Mouse (Mus musculus) myocyte (in vitro differentiated cells): ENCODE measurements around the gene Vapa. TPM values are rescaled to one million over a fixed set of nuclear protein-coding genes. Genes with fewer than 3 reads are reported as not detected.

Experiments
- H3K27me3 ChIP-seq: one replicate; pipeline ENCODE4 v1.6.1; 2011; ENCODE audit not compliant: control insufficient read depth, insufficient read depth, insufficient read length
- H3K36me3 ChIP-seq: one replicate; pipeline ENCODE4 v1.6.1; 2011; ENCODE audit not compliant: control insufficient read depth, insufficient read depth
- H3K4me2 ChIP-seq: one replicate; pipeline ENCODE4 v1.6.1; 2011; ENCODE audit warnings: low read depth, control low read depth
- H3K4me3 ChIP-seq: one replicate; pipeline ENCODE4 v1.5.1; 2011; ENCODE audit warnings: mild to moderate bottlenecking, control low read depth, moderate library complexity
- H3K79me2 ChIP-seq: one replicate; pipeline ENCODE4 v1.6.1; 2011; ENCODE audit not compliant: control insufficient read depth, insufficient read depth
- H3ac ChIP-seq: one replicate; pipeline ENCODE4 v1.6.1; 2011; ENCODE audit not compliant: control insufficient read depth, insufficient read length
- CEBPB ChIP-seq: IDR thresholded peaks from 2 replicates; pipeline ENCODE4 v1.6.1; 2011; ENCODE audit warnings: mild to moderate bottlenecking, moderate library complexity; ENCODE audit not compliant: poor library complexity, insufficient read depth, severe bottlenecking
- E2F4 ChIP-seq: IDR thresholded peaks from one replicate; pipeline ENCODE4 v1.6.1; 2011; ENCODE audit warnings: mild to moderate bottlenecking, control low read depth, moderate library complexity; ENCODE audit not compliant: insufficient read depth
- MAX ChIP-seq: IDR thresholded peaks from one replicate; pipeline ENCODE4 v1.6.1; 2011; ENCODE audit warnings: low read depth, mild to moderate bottlenecking, control low read depth
- MYOD1 ChIP-seq, 3 experiments: IDR thresholded peaks; one replicate each; pipeline ENCODE4 v1.6.1; 2011; ENCODE audit warnings: control low read depth in 2 of 3, low read depth in 2 of 3, mild to moderate bottlenecking in 2 of 3, moderate library complexity in 1 of 3; ENCODE audit not compliant: insufficient read length in 2 of 3, control insufficient read depth in 1 of 3
- MYOG ChIP-seq, 3 experiments: IDR thresholded peaks; one replicate each; pipeline ENCODE4 v1.6.1; 2011; ENCODE audit warnings: control low read depth in 2 of 3, low read depth in 2 of 3, mild to moderate bottlenecking in 2 of 3; ENCODE audit not compliant: insufficient read length in 2 of 3, control insufficient read depth in 1 of 3, insufficient read depth in 1 of 3
- POLR2A ChIP-seq: IDR thresholded peaks from one replicate; pipeline ENCODE4 v1.6.1; 2011; ENCODE audit warnings: low read depth, mild to moderate bottlenecking, control low read depth, moderate library complexity; ENCODE audit not compliant: insufficient read length
- POLR2AphosphoS2 ChIP-seq: IDR thresholded peaks from one replicate; pipeline ENCODE4 v1.6.1; 2011; ENCODE audit warnings: low read depth, control low read depth; ENCODE audit not compliant: insufficient read length
- REST ChIP-seq: IDR thresholded peaks from one replicate; pipeline ENCODE4 v1.6.1; 2011; ENCODE audit warnings: mild to moderate bottlenecking, control low read depth, moderate library complexity; ENCODE audit not compliant: insufficient read depth, insufficient read length
- SRF ChIP-seq: IDR thresholded peaks from one replicate; pipeline ENCODE4 v1.6.1; 2011; ENCODE audit warnings: low read depth; ENCODE audit not compliant: control insufficient read depth, insufficient read length
- TCF12 ChIP-seq: IDR thresholded peaks from one replicate; pipeline ENCODE4 v1.6.1; 2011; ENCODE audit warnings: mild to moderate bottlenecking, control low read depth; ENCODE audit not compliant: poor library complexity, insufficient read depth, severe bottlenecking
- TCF3 ChIP-seq: IDR thresholded peaks from one replicate; pipeline ENCODE4 v1.6.1; 2011; ENCODE audit warnings: low read depth, control low read depth; ENCODE audit not compliant: insufficient read length
- USF1 ChIP-seq: IDR thresholded peaks from one replicate; pipeline ENCODE4 v1.6.1; 2011; ENCODE audit warnings: low read depth, mild to moderate bottlenecking, control low read depth, moderate library complexity
- polyA plus RNA-seq: library from polyadenylated mRNA; unstranded; fragments of >200 nt; fragmentation: generic; extraction: Trizol; gene quantifications from one replicate; pipeline ENCODE4 v1.2.1, GENCODE M21; 2012; ENCODE audit warnings: missing spikeins

The Vapa gene
- polyA plus RNA-seq, 1 experiment = 78.9 TPM

DNA sequence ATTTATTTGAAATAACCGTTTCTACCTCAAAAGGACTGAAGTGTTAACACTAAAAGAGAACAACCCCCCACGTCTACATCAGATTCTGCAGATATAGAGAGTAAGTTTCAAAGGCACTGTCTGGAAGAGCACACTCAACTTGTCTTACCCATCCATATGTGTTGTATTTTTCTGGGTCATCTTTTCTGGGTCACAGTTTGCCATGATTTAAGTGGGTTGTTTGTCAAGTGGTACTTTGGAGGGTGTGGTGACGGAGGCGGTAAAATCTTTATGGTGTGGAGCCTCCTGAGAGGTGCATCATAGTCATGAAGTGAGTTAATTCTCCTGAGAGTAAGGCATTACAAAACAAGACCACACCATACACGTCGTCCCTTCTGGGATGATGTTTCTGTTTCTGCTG lies 12.2 kb upstream of the Vapa start:
- no peak overlapping the region for H3K4me2 ChIP-seq
- H3K79me2 ChIP-seq = no peaks in the 10 kb centered on the region
- H3K27me3 ChIP-seq = no peaks in the 10 kb centered on the region
- H3ac ChIP-seq = no peak overlapping the region
- TF ChIP-seq SRF (no peak), USF1 (no peak), MYOG (IDR thresholded peaks at IDR 0.05; ENCODE audit: control insufficient read depth in 1 of 3, insufficient read depth in 1 of 3, insufficient read length in 2 of 3, low read depth in 2 of 3) (no peak), REST (no peak), MYOD1 (IDR thresholded peaks at IDR 0.05; ENCODE audit: control insufficient read depth in 1 of 3, insufficient read length in 2 of 3, low read depth in 2 of 3) (no peak), MAX (no peak), TCF3 (no peak), TCF12 (no peak)
- H3K36me3 ChIP-seq = no peaks in the 10 kb centered on the region
- H3K4me3 ChIP-seq = no peak overlapping the region

DNA sequence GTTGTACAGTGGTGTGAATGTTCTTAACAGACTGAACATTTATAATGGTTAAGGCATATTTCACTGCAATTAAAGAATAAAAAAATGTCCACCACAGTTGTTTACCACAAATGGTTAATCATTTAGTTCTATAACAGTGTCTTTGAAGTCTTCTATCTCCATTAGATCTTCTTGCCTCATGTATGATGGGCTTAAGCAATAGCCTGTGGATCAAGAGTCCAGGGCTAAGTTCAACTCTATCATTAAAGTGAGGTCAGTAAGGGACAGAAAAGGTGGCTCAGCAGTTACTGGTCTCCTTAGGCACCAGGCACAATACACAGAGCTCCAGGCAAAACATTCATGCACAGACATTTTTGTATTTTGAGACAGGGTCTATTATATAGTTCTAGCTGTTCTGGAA lies 9.8 kb upstream of the Vapa start:
- Histone ChIP-seq H3K4me2 (no peak overlapping the region), H3K27me3 (no peaks in the 10 kb centered on the region), H3ac (no peak overlapping the region), H3K4me3 (no peak overlapping the region), H3K79me2 (no peaks in the 10 kb centered on the region), H3K36me3 (no peaks in the 10 kb centered on the region)
- TF ChIP-seq USF1 (no peak), REST (no peak), CEBPB (no peak), SRF (no peak)

GRCm38 (mm10) chr17:65618431-65618830 lies 5.1 kb upstream of the Vapa start:
- Histone ChIP-seq H3ac (no peak overlapping the region), H3K79me2 (no peaks in the 10 kb centered on the region), H3K4me3 (no peak overlapping the region), H3K27me3 (no peaks in the 10 kb centered on the region), H3K36me3 (no peaks in the 10 kb centered on the region), H3K4me2 (no peak overlapping the region)
- TF ChIP-seq POLR2AphosphoS2 (no peak), SRF (no peak), MYOD1 (IDR thresholded peaks at IDR 0.05; ENCODE audit: control insufficient read depth in 1 of 3, insufficient read length in 2 of 3, low read depth in 2 of 3) (no peak), REST (no peak), E2F4 (no peak), POLR2A (no peak), USF1 (no peak)

- TF ChIP-seq USF1 = no peak
- TF ChIP-seq MYOG (IDR thresholded peaks at IDR 0.05; ENCODE audit: control insufficient read depth in 1 of 3, insufficient read depth in 1 of 3, insufficient read length in 2 of 3, low read depth in 2 of 3) = no peak
- TF ChIP-seq POLR2A = no peak
- TF ChIP-seq REST = no peak
- no peak for TF ChIP-seq TCF12
- no peak overlapping the region for H3K4me2 ChIP-seq
- H3ac ChIP-seq = no peak overlapping the region
- no peaks in the 10 kb centered on the region for H3K36me3 ChIP-seq
- no peak overlapping the region for H3K4me3 ChIP-seq
- H3K79me2 ChIP-seq = peaks cover 20% of the 10 kb centered on the region
- no peaks in the 10 kb centered on the region for H3K27me3 ChIP-seq
These were observed 2.3 kb upstream of the Vapa start for GRCm38 (mm10) chr17:65615678-65616077.

DNA sequence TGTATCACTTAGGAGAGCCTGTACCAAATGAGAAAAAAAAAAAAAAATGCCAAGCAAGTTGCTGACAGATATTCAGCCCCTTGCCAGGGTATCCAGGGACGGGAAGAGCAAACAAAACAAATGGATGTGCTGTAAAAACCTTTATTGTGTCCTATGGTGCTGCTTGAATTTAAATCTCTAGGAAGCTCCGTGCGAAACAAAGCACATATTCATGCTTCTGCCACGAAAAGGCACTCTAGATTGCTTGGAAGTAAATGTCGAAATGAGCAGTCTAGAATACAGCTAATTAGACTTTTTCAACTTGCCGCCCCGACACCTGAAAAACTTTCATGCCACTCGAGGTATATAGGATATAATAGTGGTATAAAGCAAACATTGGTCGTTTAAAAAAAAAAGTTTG lies 1.1 kb upstream of the Vapa start:
- no peaks in the 10 kb centered on the region for H3K36me3 ChIP-seq
- H3K4me2 ChIP-seq = peak overlapping the region; percentile 92
- H3K79me2 ChIP-seq = peaks cover 32% of the 10 kb centered on the region
- TF ChIP-seq REST = no peak
- no peak for TF ChIP-seq USF1
- no peak for TF ChIP-seq MYOG (IDR thresholded peaks at IDR 0.05; ENCODE audit: control insufficient read depth in 1 of 3, insufficient read depth in 1 of 3, insufficient read length in 2 of 3, low read depth in 2 of 3)
- TF ChIP-seq POLR2AphosphoS2 = no peak
- TF ChIP-seq CEBPB = no peak
- TF ChIP-seq SRF = no peak
- TF ChIP-seq POLR2A = no peak
- no peak for TF ChIP-seq E2F4
- TF ChIP-seq TCF12 = no peak
- TF ChIP-seq MAX = no peak
- no peak for TF ChIP-seq MYOD1 (IDR thresholded peaks at IDR 0.05; ENCODE audit: control insufficient read depth in 1 of 3, insufficient read length in 2 of 3, low read depth in 2 of 3)
- no peak for TF ChIP-seq TCF3
- H3ac ChIP-seq = peak overlapping the region; percentile 93
- no peaks in the 10 kb centered on the region for H3K27me3 ChIP-seq
- H3K4me3 ChIP-seq = peak overlapping the region; percentile 45

- H3K36me3 ChIP-seq = no peaks in the 10 kb centered on the region
- no peak for TF ChIP-seq MAX
- no peak for TF ChIP-seq REST
- no peak for TF ChIP-seq E2F4
- no peak for TF ChIP-seq TCF12
- no peak for TF ChIP-seq USF1
- no peak for TF ChIP-seq MYOD1 (IDR thresholded peaks at IDR 0.05; ENCODE audit: control insufficient read depth in 1 of 3, insufficient read length in 2 of 3, low read depth in 2 of 3)
- TF ChIP-seq TCF3 = no peak
- TF ChIP-seq CEBPB = no peak
- no peak for TF ChIP-seq POLR2A
These were observed 253 bp downstream of the Vapa start for GRCm38 (mm10) chr17:65613142-65613462.

More at GRCm38 (mm10) chr17:65613142-65613462, 253 bp downstream of the Vapa start:
- no peaks in the 10 kb centered on the region for H3K27me3 ChIP-seq
- peak overlapping the region; percentile 45 for H3K4me3 ChIP-seq
- H3K4me2 ChIP-seq = no peak overlapping the region
- H3ac ChIP-seq = peak overlapping the region; percentile 93
- H3K79me2 ChIP-seq = peaks cover 45% of the 10 kb centered on the region
